Mouse (Mus musculus) right cerebral cortex, postnatal 25 days (tissue): ENCODE data around the gene Anks1.

Source experiments
- DNase-seq: peaks from one replicate; pipeline ENCODE4 v3.0.0; 2022

The Anks1 gene

DNA sequence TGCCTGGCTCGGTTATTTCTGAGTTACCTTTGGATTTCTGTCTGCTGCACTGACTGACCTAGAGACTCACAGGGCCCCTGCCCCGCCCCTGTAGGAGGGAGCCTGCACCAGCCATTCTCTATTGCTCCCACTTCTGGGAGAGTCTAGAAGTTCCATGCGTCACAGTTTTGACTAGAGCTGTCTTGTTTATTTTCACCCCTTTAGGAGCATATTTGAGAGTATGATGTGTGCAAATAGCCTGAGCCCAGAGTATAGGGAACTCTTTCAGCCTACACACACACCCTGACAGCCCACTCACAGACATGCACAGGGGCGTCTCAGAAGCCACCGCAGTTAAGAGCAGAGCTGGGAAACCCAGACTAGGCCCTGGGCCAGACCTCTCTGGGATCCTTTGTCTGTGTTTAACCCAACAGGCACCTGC, 116.4 kb downstream of the Anks1 start:
- no peak for DNase-seq

DNA sequence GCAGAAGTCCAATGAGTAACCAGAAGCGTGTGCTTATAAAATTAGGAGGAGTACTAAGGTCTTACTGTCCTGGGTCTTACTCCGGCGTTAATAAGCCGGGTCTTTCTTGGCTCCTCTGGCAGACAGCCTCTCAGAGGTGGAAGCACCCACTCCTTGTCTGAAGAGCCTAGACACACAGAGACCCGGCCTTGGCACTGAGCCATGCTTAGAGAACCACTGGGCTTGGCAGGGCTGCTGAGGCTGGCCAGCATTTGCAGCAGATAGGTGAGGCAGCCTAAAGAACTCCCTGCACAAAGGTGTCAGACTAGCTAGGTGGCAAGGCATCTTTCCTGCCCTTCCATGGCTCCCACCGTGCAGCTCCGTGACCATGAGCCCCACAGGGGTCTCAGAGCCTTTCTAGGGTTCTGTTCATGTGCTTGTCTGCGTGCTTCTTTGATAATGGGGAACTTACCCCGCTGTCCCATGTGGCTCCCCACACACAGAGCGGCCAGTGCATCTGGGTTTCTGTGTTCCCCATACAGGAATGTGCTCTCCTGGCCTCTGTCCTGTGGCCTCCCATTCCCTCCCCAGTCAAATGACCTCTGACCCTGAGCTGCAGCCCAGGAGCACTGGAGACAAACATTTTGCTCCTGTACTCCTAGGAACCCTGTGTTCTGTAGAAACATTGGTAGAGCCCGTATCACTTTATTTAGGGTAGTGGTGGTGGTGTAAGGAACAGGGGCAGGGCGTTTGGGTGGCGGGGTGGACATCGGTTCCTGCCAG, 117.2 kb downstream of the Anks1 start:
- DNase-seq, result no peak

DNA sequence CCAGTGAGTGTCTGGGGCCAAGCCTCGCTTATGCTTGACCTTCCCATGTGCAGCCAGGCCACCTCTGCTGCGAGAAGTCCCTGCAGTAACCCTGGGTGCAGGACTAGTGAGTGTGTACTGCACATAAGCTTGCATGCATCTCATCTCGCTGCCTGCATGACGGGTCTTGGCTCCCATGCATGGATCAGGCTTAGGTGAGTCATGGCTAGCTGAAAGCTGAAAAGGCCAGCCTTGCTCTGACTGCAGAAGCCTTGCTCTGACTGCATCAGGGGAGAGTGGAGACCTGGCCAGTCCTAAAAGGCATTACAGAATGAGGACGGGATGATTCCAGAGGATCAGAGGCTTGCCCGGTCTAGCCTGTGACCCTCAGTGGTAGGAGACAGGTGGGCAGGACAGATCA, 118.1 kb downstream of the Anks1 start:
- no peak for DNase-seq

DNA sequence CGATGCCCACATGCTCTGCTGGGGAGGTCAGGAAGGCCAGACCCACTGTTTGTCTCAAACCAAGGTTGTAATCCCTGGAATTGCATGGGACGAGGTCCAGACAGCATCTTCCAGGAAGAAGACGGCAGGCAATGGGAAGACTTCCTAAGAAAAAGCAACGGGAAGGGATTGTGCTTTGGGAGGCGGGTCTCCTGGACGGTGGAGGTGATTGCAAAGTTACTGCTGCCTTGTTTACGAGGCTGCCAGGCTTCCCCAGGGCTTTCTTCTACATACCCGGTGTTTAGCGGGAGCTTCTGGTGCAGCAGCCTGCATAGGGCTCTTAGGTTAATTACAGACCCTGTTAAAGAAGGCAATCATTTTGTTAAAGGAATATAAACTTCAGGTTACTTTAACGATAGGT, 119.1 kb downstream of the Anks1 start:
- no peak for DNase-seq

DNA sequence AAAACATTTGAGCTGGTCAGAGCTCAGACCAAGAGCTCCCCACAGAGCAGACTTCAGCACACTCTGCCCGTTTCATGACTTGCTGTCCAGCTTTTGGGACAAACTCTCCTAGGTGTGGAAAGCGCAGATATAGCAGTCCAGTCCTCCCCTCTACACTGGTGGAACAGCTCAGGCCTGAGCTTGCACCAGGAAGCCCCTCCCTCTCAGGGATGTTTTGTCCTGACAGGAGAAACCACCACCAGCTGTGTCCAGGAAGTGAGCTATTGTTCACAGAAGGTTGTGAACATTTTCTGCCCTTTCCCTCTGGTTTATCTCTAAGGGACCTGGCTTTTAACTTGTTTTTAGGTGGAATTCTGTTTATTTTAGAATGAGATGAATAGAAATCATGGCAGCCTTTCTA, 120.2 kb downstream of the Anks1 start:
- no peak for DNase-seq

DNA sequence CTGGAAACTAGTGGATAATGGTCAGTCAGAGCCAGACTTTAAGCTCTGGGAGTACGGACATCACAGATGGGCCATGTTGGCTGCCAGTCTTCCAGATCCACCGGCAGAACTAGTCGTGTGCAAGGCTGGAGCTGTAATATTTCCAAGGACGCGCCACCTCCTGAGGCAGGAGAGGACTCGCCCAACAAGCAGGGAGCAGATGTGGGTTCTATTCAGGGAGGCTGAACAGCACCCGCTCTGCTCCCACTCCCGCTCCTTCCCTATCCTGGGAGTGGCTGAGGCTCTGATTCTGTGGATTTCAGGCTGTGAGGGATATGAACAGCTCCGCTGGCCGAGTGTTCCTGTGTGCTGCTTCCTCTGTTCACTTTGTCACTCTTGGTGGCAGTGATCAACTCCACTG, 121.3 kb downstream of the Anks1 start:
- no peak for DNase-seq

DNA sequence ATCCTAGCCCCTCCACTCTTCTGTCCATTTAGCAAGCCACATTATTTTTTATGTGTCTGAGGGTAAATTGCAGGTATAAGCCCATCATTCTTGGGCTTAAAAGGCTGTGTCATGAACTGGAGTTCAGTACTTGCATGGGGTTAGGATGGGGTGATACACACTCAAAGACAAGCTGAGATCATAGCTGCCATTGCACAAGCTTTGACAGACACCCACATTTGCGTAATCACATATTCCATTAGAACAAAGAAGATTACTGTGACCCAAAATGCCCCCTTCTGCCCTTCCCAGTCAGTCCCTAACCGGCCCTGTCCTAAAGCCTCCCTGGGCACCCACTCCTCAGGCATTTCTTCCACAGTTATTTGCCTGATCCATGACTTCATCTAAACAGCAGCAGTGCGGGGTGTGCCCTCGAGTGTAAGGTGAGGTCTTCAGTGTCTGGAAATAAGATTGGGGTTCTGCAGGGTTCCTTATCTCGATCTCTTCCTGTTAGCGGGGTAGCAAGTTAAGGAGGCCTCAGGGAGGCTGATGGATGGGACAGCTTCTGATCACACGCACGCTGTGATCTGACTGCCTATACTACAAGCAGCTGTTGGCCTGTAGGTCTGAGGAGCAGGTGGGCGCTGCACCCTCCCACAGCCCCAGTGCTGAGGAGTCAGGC, 122.3 kb downstream of the Anks1 start:
- DNase-seq, result no peak

DNA sequence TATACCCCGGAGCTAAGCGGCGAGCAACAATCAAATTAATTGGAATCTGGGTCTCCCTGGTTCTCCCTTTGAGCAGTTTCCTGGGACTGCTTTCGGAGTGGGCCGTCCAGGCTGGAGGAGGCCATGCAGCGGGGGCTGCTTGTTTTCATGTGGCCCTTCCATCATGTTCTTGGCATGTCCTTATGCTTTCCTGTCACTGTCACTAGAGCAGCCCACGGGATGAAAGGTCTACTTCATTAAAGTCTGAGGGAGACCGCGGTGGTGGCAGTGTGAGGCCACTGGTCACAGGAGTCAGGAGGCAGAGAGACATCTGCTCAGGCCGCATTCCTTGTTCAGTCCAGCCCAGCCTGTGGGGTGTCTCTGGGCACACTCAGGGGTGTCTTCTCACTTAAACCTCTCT, 123.1 kb downstream of the Anks1 start:
- DNase-seq, result no peak

DNA sequence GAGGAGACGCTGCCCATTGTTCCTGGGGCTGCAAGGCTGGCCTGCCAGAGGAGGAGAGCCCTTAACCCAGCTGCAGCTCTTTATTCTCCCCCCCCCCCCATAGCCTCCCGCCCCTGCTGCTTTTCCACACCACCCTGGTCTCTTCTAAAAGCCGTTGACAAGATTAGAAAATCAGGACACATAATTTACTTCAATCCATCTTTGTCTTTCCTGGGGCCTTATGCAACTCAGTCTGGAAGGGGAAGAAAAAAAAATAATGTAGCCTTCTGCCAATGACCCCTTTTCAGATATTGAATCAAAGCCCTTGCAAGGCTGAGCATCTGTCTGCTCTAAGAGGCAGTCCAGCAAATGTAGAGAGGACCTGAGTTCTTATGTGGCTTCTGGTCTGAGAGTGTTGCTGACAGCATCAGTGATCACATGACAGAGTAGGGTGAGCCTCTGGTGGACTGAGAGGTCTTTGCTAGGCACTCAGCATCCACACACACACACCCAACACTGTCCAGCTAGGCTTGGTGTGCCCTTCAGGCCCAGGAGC, 124.0 kb downstream of the Anks1 start:
- DNase-seq, result no peak

DNA sequence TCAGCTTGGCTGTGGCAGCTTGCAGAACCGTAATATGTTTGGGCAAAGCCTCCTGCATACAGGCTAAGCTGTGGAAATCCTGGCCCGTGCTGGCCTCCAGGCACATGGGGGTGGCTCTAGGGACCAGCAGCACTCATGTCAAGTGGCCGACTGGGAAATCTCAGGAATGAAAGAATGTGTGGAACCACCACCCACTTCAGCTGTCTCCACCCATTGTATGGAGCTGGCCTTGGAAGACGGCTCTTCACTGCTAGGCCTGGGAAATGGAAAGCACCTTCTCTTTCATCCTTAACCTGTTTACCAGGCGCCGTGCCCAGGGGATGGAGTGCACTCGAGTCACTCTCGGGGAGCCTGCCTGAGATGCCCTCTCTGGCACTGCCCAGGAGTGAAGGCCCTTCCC, 125.9 kb downstream of the Anks1 start:
- DNase-seq, result no peak

DNA sequence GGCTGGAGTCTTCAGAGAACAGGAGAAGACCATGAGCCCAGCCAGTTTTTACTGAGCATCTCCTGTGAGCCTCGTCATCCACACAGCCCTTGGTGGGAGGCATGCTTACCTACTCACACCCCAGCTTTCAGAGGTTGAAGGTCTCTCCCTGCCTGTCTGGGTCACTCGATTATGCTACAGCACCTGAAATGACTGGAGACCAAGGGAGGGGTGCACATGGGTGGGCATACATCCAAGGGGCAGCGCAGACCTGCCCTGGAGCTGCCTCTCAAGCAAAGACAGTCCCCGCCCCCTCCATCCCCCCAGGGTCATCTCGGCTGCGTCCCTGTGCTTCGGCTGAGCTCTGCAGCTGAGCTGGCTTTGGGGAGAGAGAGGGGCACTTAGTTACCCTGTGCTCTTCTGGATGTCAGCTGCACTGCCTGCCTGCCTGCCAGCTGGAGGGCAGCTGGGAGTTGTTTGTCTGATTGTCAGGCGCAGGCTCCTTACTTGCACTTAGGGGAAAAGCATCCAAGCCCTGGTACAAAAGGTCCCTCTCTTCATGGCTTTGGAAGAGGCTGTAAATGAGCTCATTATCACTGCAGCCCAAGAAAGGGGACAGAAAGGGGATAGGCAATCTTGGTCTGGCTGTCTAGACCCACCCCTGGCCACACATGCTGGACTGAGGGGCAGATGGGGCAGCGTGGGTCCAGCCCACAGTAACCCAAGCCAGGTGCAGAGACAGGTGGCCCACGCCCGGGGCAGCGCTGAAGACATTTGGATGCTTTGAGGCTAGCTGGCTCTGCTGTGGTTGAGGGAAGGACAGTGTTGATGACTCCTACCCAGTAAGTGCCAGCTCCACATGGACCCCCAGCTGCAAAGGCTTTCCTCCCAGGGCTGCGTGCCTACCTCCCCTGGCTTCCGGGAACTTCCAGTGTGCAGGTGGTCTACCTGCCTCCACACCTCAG, 128.0 kb downstream of the Anks1 start:
- DNase-seq, result no peak

DNA sequence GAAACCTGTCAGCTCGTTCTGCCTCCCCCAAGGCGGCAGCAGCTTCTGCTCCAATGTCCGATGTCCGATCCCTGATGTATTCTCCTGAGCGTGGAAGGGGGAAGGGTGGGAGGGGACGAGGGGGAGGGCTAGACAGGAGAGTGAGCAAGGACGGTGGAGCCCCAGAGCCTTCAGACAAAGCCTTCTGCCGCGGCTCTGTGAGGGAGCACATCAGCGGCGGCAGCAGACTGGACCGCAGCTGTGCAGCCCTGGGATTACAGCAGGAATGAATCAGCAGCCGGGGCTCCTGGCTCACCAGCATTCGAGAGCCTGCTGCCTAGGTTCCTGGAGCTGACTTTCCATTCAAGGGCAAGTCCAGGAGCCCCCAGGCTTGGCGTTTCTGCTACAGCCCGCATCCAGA, 131.5 kb downstream of the Anks1 start:
- no peak for DNase-seq

DNA sequence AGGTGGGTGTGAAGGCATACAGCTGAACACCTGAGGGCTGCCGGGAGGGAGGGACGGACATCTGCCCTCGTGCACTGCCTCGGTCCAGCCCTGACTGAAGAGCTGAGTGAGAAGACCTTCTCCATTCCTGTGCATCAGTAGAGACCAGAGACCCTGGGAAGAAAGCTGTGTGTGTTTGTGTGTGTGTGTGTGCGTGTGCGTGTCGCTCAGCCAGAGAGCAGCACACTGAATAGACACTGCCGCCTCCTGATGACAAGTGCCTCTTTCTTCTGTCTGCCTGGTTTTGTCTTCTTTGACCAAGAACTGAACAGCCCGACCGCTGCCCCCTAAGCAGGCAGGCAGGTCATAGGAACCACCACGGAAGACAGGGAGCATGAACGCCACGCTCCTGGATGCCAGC, 132.2 kb downstream of the Anks1 start:
- DNase-seq, result no peak

DNA sequence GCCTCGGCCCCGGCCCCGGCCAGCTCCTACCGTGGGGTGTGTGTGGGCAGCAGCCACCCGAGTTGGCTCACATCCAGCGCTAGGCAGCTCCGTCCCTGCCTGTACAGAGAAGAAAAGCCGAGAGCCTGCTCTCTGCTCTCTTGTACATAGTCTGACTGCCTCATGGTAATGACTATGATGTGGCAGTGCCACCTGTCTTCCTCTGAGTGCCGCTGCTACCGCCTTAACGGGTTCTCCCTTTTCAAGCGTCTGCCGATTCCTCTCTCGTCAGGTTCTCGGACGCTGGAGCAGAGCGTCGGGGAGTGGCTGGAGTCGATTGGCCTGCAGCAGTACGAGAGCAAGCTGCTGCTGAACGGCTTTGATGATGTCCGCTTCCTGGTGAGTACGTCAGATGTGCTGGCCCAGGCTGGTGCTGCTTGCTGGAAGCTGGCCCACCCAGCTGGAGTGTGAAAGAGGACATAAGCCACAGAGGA, 133.2 kb downstream of the Anks1 start:
- peak; percentile 48 for DNase-seq

DNA sequence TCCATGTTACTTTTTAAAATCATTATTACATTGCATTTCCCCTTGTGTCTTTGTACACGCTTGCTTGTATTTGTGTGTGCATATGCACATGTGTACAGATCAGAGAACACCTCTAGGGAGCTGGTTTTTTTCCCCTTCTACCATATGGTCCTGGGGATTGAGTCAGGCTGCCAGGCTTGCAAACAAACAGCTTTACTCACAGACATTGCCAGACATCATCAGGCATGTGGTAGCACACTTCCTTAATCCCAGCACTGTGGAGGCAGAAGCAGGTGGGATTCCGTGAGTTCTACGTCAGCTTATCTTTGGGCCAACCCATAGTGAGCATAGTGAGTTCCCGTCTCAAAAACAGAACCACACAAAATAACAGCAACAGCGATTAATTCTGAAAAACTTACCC, 137.9 kb downstream of the Anks1 start:
- DNase-seq, result no peak

DNA sequence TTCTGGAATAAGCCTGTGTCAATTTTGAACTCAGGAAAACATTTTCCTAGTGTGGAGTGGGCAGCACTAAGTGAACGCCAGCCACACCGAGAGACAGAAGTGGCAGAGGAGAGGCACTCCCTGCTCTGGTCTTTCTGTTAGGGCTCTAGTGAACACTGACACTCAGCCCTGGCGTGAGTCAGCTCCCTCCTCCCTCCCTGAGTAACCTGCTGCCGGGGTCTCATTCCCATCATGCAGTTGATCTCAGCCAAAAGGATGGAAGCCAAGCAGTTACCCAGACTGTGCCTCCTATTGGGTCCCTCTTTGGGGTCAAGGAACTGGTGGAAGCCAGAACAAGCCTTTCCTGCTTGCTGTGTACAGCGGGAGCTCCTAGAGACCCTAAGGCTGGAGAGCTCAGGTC, 138.4 kb downstream of the Anks1 start:
- no peak for DNase-seq

DNA sequence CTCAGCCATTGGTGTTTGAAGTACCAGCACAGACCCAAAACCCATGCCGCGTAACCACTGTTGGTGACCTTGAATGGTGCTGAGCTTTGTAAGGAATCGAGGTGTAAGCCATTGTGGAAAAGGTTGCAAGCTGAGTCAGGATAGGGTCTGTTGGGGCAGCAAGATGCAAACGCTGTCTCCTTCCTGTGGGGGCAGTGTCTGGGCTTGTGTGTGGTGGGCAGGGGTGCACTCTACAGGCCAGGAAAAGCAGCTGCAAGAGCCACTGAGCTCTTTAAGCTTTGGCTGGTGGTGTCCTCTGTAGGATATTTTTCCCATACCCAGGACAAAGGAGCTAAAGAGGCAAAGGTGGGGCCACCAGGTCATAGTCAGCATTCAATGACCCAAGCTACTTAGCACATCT, 139.3 kb downstream of the Anks1 start:
- no peak for DNase-seq

DNA sequence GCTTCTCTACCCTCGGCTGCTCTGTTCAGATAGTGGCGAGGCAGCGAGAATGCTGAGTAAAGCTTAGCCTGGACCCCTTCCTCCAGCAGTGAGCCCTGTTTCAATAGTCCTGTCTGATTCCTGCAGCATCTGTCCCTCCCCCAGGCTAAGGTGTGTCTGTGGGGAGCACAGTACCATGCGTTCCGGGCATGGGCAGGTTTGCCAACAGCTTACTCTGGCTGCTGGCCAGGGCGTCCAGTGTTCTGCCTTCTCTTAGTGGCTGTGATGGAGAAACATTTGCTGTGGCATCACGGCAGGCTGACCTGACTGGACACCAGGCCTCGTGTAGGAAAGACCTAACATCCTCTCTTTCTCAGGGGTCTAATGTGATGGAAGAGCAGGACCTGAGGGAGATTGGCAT, 141.1 kb downstream of the Anks1 start:
- DNase-seq, result no peak

DNA sequence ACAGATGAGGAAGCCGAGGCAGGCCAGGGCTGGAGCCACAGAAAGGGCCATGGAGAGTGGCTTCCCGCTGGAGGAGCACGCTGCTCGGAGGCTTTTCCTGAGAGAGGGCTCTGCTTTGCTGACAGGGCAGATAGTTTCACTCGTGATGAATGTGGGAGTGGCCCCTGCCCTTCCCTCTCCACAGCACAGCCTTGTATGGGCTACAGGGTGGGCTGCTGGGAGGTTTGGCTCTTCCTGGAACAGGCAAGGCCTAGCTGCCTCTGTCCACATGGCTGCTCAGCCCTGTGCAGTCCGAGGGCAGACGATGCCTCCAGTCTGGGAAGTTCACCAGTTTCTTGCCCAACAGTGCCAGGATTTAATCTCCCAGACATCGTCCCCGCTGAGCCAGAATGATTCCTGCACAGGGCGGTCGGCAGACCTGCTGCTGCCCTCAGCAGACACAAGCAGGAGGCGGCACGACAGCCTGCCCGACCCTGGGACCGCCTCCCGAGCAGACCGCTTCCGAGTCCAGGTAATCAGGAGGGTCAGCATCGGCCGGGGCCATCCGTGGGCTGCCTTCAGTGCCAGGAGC, 143.3 kb downstream of the Anks1 start:
- no peak for DNase-seq

DNA sequence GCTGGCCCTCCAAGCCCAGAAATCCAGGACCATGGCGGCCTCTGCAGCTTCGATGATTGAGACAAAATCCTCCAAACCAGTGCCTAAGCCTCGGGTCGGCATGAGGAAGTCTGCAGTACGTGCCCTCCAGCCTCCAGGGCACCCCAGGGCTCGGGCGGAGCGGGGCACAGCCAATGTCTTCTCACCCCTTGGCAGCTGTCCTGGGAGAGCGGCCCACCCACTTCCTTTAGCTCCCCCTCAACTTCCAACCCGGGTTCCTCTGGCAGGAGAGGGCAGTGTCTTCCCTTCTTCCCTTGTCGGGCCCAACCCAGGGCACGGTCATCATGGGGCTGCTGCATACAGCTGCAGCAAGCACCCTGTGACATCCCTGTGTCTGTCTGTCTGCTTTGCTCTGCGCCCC, 149.2 kb downstream of the Anks1 start:
- DNase-seq, result no peak

DNA sequence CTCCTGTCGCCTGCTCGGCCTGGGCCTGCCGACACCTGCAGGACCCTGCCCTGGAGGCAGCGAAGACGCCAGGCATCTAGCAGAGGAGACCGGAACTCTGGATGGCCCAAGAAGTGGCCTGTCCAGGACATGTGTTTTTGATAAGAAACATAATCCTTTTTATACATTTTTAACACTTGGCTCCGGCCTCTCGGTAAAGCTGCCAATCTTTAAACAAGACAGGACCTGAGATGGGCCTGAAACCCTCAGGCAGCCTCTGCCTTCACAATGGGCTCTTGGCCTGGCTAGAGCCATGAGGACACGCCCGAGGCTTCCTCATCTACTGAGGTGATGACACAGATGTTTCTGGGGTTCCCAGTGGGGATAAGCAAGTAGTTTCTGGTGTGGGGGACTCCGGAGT, 151.6 kb downstream of the Anks1 start:
- DNase-seq, result no peak

DNA sequence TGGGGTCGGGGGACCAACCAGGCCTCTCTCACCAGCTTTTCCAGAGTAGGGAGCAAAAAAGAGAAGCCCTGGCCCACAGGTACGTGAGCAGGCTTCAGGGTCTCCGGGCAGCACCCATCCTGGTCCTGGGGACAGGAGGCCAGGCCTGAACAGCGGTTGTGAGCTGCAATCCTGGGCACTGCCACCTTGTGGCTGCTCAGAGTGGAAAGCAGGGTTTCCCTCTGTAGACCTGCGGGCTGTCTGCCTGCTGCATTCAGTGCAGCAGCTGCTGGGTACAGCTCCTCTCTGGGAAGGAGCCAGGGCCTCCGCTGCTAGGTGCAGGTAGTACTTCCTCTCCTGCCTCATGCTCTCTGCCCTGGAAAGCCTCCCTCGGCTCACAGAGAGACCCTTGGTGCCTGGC, 152.4 kb downstream of the Anks1 start:
- peak; percentile 52 for DNase-seq

DNA sequence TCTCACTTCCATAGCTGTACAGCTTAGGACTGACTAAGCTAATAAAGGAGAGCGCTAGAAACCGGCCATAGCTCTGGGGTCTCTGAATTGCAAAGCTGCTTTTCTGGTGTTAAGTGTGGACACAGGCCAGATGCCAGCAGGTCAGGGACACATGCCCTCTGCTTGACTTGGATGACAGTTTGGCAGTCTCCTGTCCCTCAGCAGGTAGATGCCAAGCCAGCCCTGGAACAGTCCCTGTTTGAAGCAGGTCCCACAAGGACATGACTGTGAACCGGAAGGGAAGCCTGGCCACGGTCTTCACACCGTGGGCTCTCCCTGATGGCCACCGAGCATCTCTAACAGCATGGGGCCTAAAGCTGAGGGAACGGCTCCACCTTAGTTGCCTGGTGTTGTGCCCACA, 153.6 kb downstream of the Anks1 start:
- DNase-seq, result no peak
